Mouse (Mus musculus): ENCODE results near the gene Rbm8a. TPM values are rescaled to one million over a fixed set of nuclear protein-coding genes. Genes with fewer than 3 reads are reported as not detected.
"Not testable (repeated sequence)": the region's sequence is repeated elsewhere in the genome, so short reads cannot be mapped to it uniquely, and the experiment has no call there.

Gene Rbm8a
- polyA plus RNA-seq, 1 experiment, result 5.8 TPM

- TF ChIP-seq CTCF (IDR thresholded peaks at IDR 0.05; ENCODE audit: extremely low read depth, insufficient read length, insufficient replicate concordance, low read depth, low read length), result no peak
- TF ChIP-seq POLR2A (IDR thresholded peaks at IDR 0.05; ENCODE audit: low read depth, low read length), result no peak
- H3K27me3 ChIP-seq (ENCODE audit: control insufficient read depth, insufficient read depth, low read length), result peaks cover 30% of the 10 kb centered on the region
- H3K4me3 ChIP-seq (ENCODE audit: low read depth, low read length), result no peak overlapping the region
- H3K27ac ChIP-seq (ENCODE audit: insufficient read depth, low read depth, low read length), result peak overlapping the region; percentile 34; the same call in 1 of the 2 replicates
- H3K4me1 ChIP-seq (ENCODE audit: control insufficient read depth, insufficient read depth, insufficient read length, low read length), result peaks cover 8% of the 10 kb centered on the region; the same call in 1 of the 2 replicates
- WGBS, result 31% methylated on average over 5 of the region's 5 CpGs
- no peaks in the 10 kb centered on the region for H3K36me3 ChIP-seq (ENCODE audit: control insufficient read depth, insufficient read depth, low read length)
Measured at GRCm38 (mm10) chr3:96602704-96603084, 27.0 kb upstream of the Rbm8a start.

GRCm38 (mm10) chr3:96603311-96603710 is 26.4 kb upstream of the Rbm8a start:
- 63% methylated on average over 5 of the region's 5 CpGs for WGBS
- H3K36me3 ChIP-seq (ENCODE audit: control insufficient read depth, insufficient read depth, low read length), result no peaks in the 10 kb centered on the region
- H3K27ac ChIP-seq (ENCODE audit: insufficient read depth, low read depth, low read length), result no peak overlapping the region
- no peak overlapping the region for H3K4me3 ChIP-seq (ENCODE audit: low read depth, low read length)
- H3K27me3 ChIP-seq (ENCODE audit: control insufficient read depth, insufficient read depth, low read length), result peaks cover 24% of the 10 kb centered on the region
- peaks cover 4% of the 10 kb centered on the region; the same call in 1 of the 2 replicates for H3K4me1 ChIP-seq (ENCODE audit: control insufficient read depth, insufficient read depth, insufficient read length, low read length)
- TF ChIP-seq POLR2A (IDR thresholded peaks at IDR 0.05; ENCODE audit: low read depth, low read length) (no peak), CTCF (IDR thresholded peaks at IDR 0.05; ENCODE audit: extremely low read depth, insufficient read length, insufficient replicate concordance, low read depth, low read length) (no peak)

DNA sequence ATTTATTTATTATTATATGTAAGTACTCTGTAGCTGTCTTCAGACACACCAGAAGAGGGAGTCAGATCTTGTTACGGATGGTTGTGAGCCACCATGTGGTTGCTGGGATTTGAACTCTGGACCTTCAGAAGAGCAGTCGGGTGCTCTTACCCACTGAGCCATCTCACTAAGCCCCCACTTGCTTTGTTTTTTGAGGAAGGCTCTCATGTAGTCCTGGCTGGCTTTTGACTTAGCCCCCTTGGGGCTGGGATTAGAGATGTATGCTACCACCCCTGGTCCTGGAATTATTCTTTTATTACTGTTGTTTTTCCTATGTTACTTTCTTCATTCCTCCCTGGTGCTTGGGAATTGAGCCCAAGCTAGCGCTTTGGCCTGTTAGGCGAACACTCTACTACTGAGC is 23.7 kb upstream of the Rbm8a start:
- H3K4me1 ChIP-seq (ENCODE audit: control insufficient read depth, insufficient read depth, insufficient read length, low read length); H3K36me3 ChIP-seq (ENCODE audit: control insufficient read depth, insufficient read depth, low read length); H3K27me3 ChIP-seq (ENCODE audit: control insufficient read depth, insufficient read depth, low read length); H3K4me3 ChIP-seq (ENCODE audit: low read depth, low read length); H3K27ac ChIP-seq (ENCODE audit: insufficient read depth, low read depth, low read length): not testable (repeated sequence)
- 86% methylated on average over 4 of the region's 4 CpGs for WGBS

GRCm38 (mm10) chr3:96606618-96607017 is 23.1 kb upstream of the Rbm8a start:
- TF ChIP-seq CTCF (IDR thresholded peaks at IDR 0.05; ENCODE audit: extremely low read depth, insufficient read length, insufficient replicate concordance, low read depth, low read length) (no peak), POLR2A (IDR thresholded peaks at IDR 0.05; ENCODE audit: low read depth, low read length) (no peak)
- Histone ChIP-seq H3K36me3 (ENCODE audit: control insufficient read depth, insufficient read depth, low read length) (no peaks in the 10 kb centered on the region), H3K4me3 (ENCODE audit: low read depth, low read length) (no peak overlapping the region), H3K27me3 (ENCODE audit: control insufficient read depth, insufficient read depth, low read length) (0 out of 2 replicates have a peak, but pooled peaks cover 5% of the 10 kb centered on the region), H3K4me1 (ENCODE audit: control insufficient read depth, insufficient read depth, insufficient read length, low read length) (no peaks in the 10 kb centered on the region), H3K27ac (ENCODE audit: insufficient read depth, low read depth, low read length) (no peak overlapping the region)
- 86% methylated on average over 4 of the region's 4 CpGs for WGBS

DNA sequence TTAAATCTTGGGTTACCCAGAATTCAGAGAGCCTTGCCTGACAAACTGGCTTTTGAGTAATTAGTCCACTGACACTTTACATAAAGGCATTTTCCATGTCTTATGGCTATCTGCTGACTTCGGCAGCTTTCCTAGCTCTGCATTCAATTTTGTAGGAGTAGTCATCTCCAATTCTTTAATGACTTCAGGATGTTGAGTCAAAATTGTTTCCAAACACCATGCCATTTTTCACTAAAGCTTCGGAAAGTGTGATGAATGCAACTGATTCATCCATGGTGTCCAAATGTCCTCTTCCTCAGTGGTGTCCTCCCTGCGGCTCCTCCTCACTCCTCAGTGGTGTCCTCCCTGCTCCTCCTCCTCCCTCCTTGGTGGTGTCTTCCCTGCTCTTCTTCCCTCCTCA is 11.8 kb upstream of the Rbm8a start:
- WGBS, result 91% methylated on average over 3 of the region's 3 CpGs

GRCm38 (mm10) chr3:96623201-96623600 is 6.5 kb upstream of the Rbm8a start:
- 95% methylated on average over 4 of the region's 4 CpGs for WGBS

More for the DNA sequence above, 11.8 kb upstream of the Rbm8a start:
- Histone ChIP-seq H3K4me1 (ENCODE audit: control insufficient read depth, insufficient read depth, insufficient read length, low read length) (no peaks in the 10 kb centered on the region), H3K4me3 (ENCODE audit: low read depth, low read length) (no peak overlapping the region), H3K27ac (ENCODE audit: insufficient read depth, low read depth, low read length) (no peak overlapping the region), H3K27me3 (ENCODE audit: control insufficient read depth, insufficient read depth, low read length) (no peaks in the 10 kb centered on the region), H3K36me3 (ENCODE audit: control insufficient read depth, insufficient read depth, low read length) (peaks cover 9% of the 10 kb centered on the region)
- TF ChIP-seq CTCF (IDR thresholded peaks at IDR 0.05; ENCODE audit: extremely low read depth, insufficient read length, insufficient replicate concordance, low read depth, low read length), result no peak
- TF ChIP-seq POLR2A (IDR thresholded peaks at IDR 0.05; ENCODE audit: low read depth, low read length), result no peak

GRCm38 (mm10) chr3:96632058-96632457 is 2.3 kb downstream of the Rbm8a start:
- TF ChIP-seq POLR2A (IDR thresholded peaks at IDR 0.05; ENCODE audit: low read depth, low read length), result no peak
- TF ChIP-seq CTCF (IDR thresholded peaks at IDR 0.05; ENCODE audit: extremely low read depth, insufficient read length, insufficient replicate concordance, low read depth, low read length), result no peak
- H3K27ac ChIP-seq (ENCODE audit: insufficient read depth, low read depth, low read length), result no peak overlapping the region
- no peaks in the 10 kb centered on the region for H3K27me3 ChIP-seq (ENCODE audit: control insufficient read depth, insufficient read depth, low read length)
- H3K36me3 ChIP-seq (ENCODE audit: control insufficient read depth, insufficient read depth, low read length), result peaks cover 11% of the 10 kb centered on the region
- peaks cover 4% of the 10 kb centered on the region; the same call in 1 of the 2 replicates for H3K4me1 ChIP-seq (ENCODE audit: control insufficient read depth, insufficient read depth, insufficient read length, low read length)
- H3K4me3 ChIP-seq (ENCODE audit: low read depth, low read length), result no peak overlapping the region

More at GRCm38 (mm10) chr3:96623201-96623600, 6.5 kb upstream of the Rbm8a start:
- H3K27ac ChIP-seq (ENCODE audit: insufficient read depth, low read depth, low read length), result no peak overlapping the region
- peaks cover 8% of the 10 kb centered on the region for H3K36me3 ChIP-seq (ENCODE audit: control insufficient read depth, insufficient read depth, low read length)
- no peaks in the 10 kb centered on the region for H3K27me3 ChIP-seq (ENCODE audit: control insufficient read depth, insufficient read depth, low read length)
- no peaks in the 10 kb centered on the region for H3K4me1 ChIP-seq (ENCODE audit: control insufficient read depth, insufficient read depth, insufficient read length, low read length)
- H3K4me3 ChIP-seq (ENCODE audit: low read depth, low read length), result no peak overlapping the region
- no peak for TF ChIP-seq CTCF (IDR thresholded peaks at IDR 0.05; ENCODE audit: extremely low read depth, insufficient read length, insufficient replicate concordance, low read depth, low read length)

- H3K27ac ChIP-seq (ENCODE audit: insufficient read depth, low read depth, low read length), result no peak overlapping the region
- WGBS, result 73% methylated on average over 1 of the region's 1 CpGs
- H3K4me1 ChIP-seq (ENCODE audit: control insufficient read depth, insufficient read depth, insufficient read length, low read length), result peaks cover 6% of the 10 kb centered on the region; the same call in 1 of the 2 replicates
- no peak overlapping the region for H3K4me3 ChIP-seq (ENCODE audit: low read depth, low read length)
- TF ChIP-seq POLR2A (IDR thresholded peaks at IDR 0.05; ENCODE audit: low read depth, low read length), result no peak
- no peaks in the 10 kb centered on the region for H3K27me3 ChIP-seq (ENCODE audit: control insufficient read depth, insufficient read depth, low read length)
- H3K36me3 ChIP-seq (ENCODE audit: control insufficient read depth, insufficient read depth, low read length), result peaks cover 16% of the 10 kb centered on the region
Measured at GRCm38 (mm10) chr3:96634015-96634414, 4.3 kb downstream of the Rbm8a start.

All from small intestine, adult 2 months (tissue).